Mouse (Mus musculus) G1E (cell line): ENCODE results near the gene Ppm1h. TPM values are rescaled to one million over a fixed set of nuclear protein-coding genes. Genes with fewer than 3 reads are reported as not detected.

Source experiments
- ATAC-seq: 2 replicates; pipeline ENCODE4 v1.8.0; 2016; ENCODE audit warnings: mild to moderate bottlenecking; ENCODE audit not compliant: insufficient number of reproducible peaks, poor library complexity, low FRiP score, severe bottlenecking; ENCODE audit errors: extremely low read depth
- DNase-seq: peaks from one replicate; pipeline ENCODE4 v3.0.0; 2012; ENCODE audit warnings: low spot score
- H3K27me3 ChIP-seq: 2 replicates; pipeline ENCODE4 v1.6.1; 2012; ENCODE audit warnings: mild to moderate bottlenecking, low read length, inconsistent platforms; ENCODE audit not compliant: insufficient read depth
- H3K36me3 ChIP-seq: replicated peaks from 2 replicates; pipeline ENCODE3; 2012; ENCODE audit warnings: mild to moderate bottlenecking, inconsistent platforms
- H3K4me1 ChIP-seq: 2 replicates; pipeline ENCODE4 v1.6.1; 2012; ENCODE audit warnings: low read depth, low read length, inconsistent platforms, mixed read lengths; ENCODE audit not compliant: insufficient read depth
- H3K4me3 ChIP-seq: 2 replicates; pipeline ENCODE4 v1.5.1; 2012; ENCODE audit warnings: low read depth, mild to moderate bottlenecking, inconsistent platforms, low read length, moderate library complexity, mixed read lengths
- H3K9me3 ChIP-seq: replicated peaks from 2 replicates; pipeline ENCODE4 v1.6.1; 2012; ENCODE audit warnings: inconsistent platforms
- CTCF ChIP-seq: IDR thresholded peaks from 2 replicates; pipeline ENCODE4 v1.5.1; 2012; ENCODE audit warnings: low read depth, low read length, inconsistent platforms, mixed read lengths
- GATA1 ChIP-seq: IDR thresholded peaks from 2 replicates; pipeline ENCODE4 v1.6.1; 2012; ENCODE audit warnings: borderline replicate concordance, low read length, inconsistent platforms, mixed read lengths
- GATA2 ChIP-seq: IDR thresholded peaks from 2 replicates; pipeline ENCODE4 v1.6.1; 2012; ENCODE audit warnings: low read depth, low read length, inconsistent platforms, borderline replicate concordance
- POLR2AphosphoS5 ChIP-seq: IDR thresholded peaks from 2 replicates; pipeline ENCODE4 v1.6.1; 2012; ENCODE audit warnings: low read depth, low read length, inconsistent platforms; ENCODE audit not compliant: insufficient replicate concordance
- TAL1 ChIP-seq: conservative IDR thresholded peaks from 2 replicates; pipeline ENCODE4 v1.6.1; 2012; ENCODE audit warnings: low read depth, low read length, inconsistent platforms, mixed read lengths
- polyA plus RNA-seq: library from polyadenylated mRNA; stranded (reverse); fragments of >175 nt; gene quantifications from 2 replicates; pipeline ENCODE4 v1.2.3, GENCODE M21; 2012
- total RNA-seq, 2 experiments: library from RNA; stranded (forward) in 1 of 2; stranded (reverse) in 1 of 2; fragments of 200-1000 nt in 1 of 2; fragments of >200 nt in 1 of 2; fragmentation: Nextera tagmentation in 1 of 2; gene quantifications; 2 replicates each; pipeline ENCODE4 v1.2.3; 2014 to 2017

The Ppm1h gene
- total and polyA plus RNA-seq, 3 experiments: 0.27 TPM; not detected in 2

- TF ChIP-seq GATA1 (no peak), GATA2 (no peak), CTCF (no peak), TAL1 (no peak), POLR2AphosphoS5 (no peak)
- Histone ChIP-seq H3K36me3 (no peaks in the 10 kb centered on the region), H3K4me1 (no peaks in the 10 kb centered on the region), H3K4me3 (no peak overlapping the region), H3K9me3 (peaks cover 57% of the 10 kb centered on the region), H3K27me3 (no peaks in the 10 kb centered on the region)
- no peak for ATAC-seq
- no peak for DNase-seq
These were observed 206.7 kb downstream of the Ppm1h start for GRCm38 (mm10) chr10:122885301-122885700.

GRCm38 (mm10) chr10:122886055-122886915 is 207.7 kb downstream of the Ppm1h start:
- Histone ChIP-seq H3K27me3 (no peaks in the 10 kb centered on the region), H3K4me1 (no peaks in the 10 kb centered on the region), H3K36me3 (no peaks in the 10 kb centered on the region), H3K4me3 (no peak overlapping the region), H3K9me3 (peaks cover 52% of the 10 kb centered on the region)
- DNase-seq (no peak), ATAC-seq (no peak)
- TF ChIP-seq GATA2 (no peak), POLR2AphosphoS5 (no peak), TAL1 (no peak), GATA1 (no peak), CTCF (no peak)

- H3K9me3 ChIP-seq: peaks cover 52% of the 10 kb centered on the region
- no peak for DNase-seq
- no peaks in the 10 kb centered on the region for H3K4me1 ChIP-seq
- no peak for ATAC-seq
- TF ChIP-seq POLR2AphosphoS5: no peak
- TF ChIP-seq TAL1: no peak
- TF ChIP-seq GATA2: no peak
- no peak for TF ChIP-seq CTCF
- no peak for TF ChIP-seq GATA1
- H3K36me3 ChIP-seq: no peaks in the 10 kb centered on the region
- H3K27me3 ChIP-seq: no peaks in the 10 kb centered on the region
- H3K4me3 ChIP-seq: no peak overlapping the region
These were observed 208.5 kb downstream of the Ppm1h start for GRCm38 (mm10) chr10:122886916-122887527.

GRCm38 (mm10) chr10:122887528-122888183 is 209.1 kb downstream of the Ppm1h start:
- DNase-seq (no peak), ATAC-seq (no peak)
- Histone ChIP-seq H3K27me3 (no peaks in the 10 kb centered on the region), H3K36me3 (no peaks in the 10 kb centered on the region), H3K4me3 (no peak overlapping the region), H3K4me1 (no peaks in the 10 kb centered on the region), H3K9me3 (peaks cover 55% of the 10 kb centered on the region)
- TF ChIP-seq GATA2 (no peak), POLR2AphosphoS5 (no peak), GATA1 (no peak)

GRCm38 (mm10) chr10:122890682-122891350 is 212.3 kb downstream of the Ppm1h start:
- DNase-seq (no peak), ATAC-seq (no peak)
- no peaks in the 10 kb centered on the region for H3K4me1 ChIP-seq
- H3K36me3 ChIP-seq: no peaks in the 10 kb centered on the region
- H3K27me3 ChIP-seq: no peaks in the 10 kb centered on the region
- H3K9me3 ChIP-seq: peaks cover 54% of the 10 kb centered on the region
- H3K4me3 ChIP-seq: no peak overlapping the region
- TF ChIP-seq GATA1: no peak
- no peak for TF ChIP-seq CTCF
- no peak for TF ChIP-seq GATA2
- TF ChIP-seq TAL1: no peak
- no peak for TF ChIP-seq POLR2AphosphoS5
